Mouse (Mus musculus): ENCODE measurements around the gene Olfr620. TPM values are rescaled to one million over a fixed set of nuclear protein-coding genes. Genes with fewer than 3 reads are reported as not detected.

The Olfr620 gene
- total and polyA plus RNA-seq, 3 experiments, result 0.03 TPM; not detected in 2

DNA sequence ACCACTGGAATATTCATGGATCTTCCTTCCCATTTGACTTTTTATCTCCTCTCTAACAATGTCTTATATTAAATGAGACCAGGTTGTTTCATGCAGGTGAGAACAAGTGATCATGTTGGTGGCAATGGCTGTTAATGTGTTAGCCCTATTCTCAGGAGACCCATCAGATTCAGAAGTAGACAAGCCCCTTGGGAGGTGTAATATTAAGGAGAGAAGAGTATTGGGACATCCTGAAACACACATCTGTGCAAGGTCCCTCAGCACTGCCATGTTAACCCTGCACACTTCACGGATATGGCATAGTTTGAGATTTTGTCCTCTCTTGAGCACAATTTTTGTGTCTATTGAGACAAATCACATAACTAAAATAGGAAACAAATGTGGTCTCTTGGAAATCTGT lies 30.3 kb upstream of the Olfr620 start, which contains the start of gene Olfr622:
Olfr622 (minus strand) TSS at position 101 of the 400 bp plus-strand sequence.
- Histone ChIP-seq H3K36me3 (ENCODE audit: control insufficient read depth in 1 of 2, insufficient read depth in 2 of 2, low read length in 2 of 2) (no peaks in the 10 kb centered on the region), H3K4me3 (ENCODE audit: control insufficient read depth in 1 of 2, insufficient read depth in 1 of 2, low read depth in 2 of 2, low read length in 2 of 2) (no peak within 1 kb of the TSS), H3K9me3 (replicated peaks; ENCODE audit: insufficient read depth, low read length) (no peaks in the 10 kb centered on the region), H3K27ac (ENCODE audit: control insufficient read depth, low read depth, low read length) (no peak within 1 kb of the TSS), H3K27me3 (ENCODE audit: control insufficient read depth in 1 of 2, insufficient read depth in 2 of 2, low read length in 2 of 2) (no peaks in the 10 kb centered on the region), H3K4me1 (ENCODE audit: control insufficient read depth in 1 of 2, insufficient read depth in 2 of 2, low read length in 2 of 2) (no peaks in the 10 kb centered on the region), H3K79me2 (ENCODE audit: control insufficient read depth, insufficient read depth, low read length, poor library complexity) (no peaks in the 10 kb centered on the region), H3K9ac (ENCODE audit: control insufficient read depth, low read depth, low read length, poor library complexity, severe bottlenecking) (no peak within 1 kb of the TSS)
- no peak for DNase-seq (ENCODE audit: low read depth, low spot score)
- no peak for TF ChIP-seq USF2 (IDR thresholded peaks at IDR 0.05; ENCODE audit: borderline replicate concordance in 1 of 2, insufficient read depth in 1 of 2, low read depth in 1 of 2, low read length in 2 of 2)
- no peak for TF ChIP-seq TBP (IDR thresholded peaks at IDR 0.05; ENCODE audit: low read depth, low read length)
- no peak for TF ChIP-seq GABPA (IDR thresholded peaks at IDR 0.05; ENCODE audit: low read depth, low read length)
- TF ChIP-seq ZC3H11A (IDR thresholded peaks at IDR 0.05; ENCODE audit: low read depth, low read length), result no peak
- TF ChIP-seq KAT2A (conservative IDR thresholded peaks at IDR 0.05; ENCODE audit: low read depth, low read length), result no peak
- no peak for TF ChIP-seq NELFE (IDR thresholded peaks at IDR 0.05; ENCODE audit: low read depth, low read length)
- TF ChIP-seq RAD21 (IDR thresholded peaks at IDR 0.05; ENCODE audit: low read depth, low read length), result no peak
- no peak for TF ChIP-seq ZMIZ1 (IDR thresholded peaks at IDR 0.05; ENCODE audit: low read depth, low read length)
- no peak for TF ChIP-seq SIN3A (IDR thresholded peaks at IDR 0.05; ENCODE audit: low read length)
- no peak for TF ChIP-seq MYB (IDR thresholded peaks at IDR 0.05; ENCODE audit: low read depth, low read length)
- TF ChIP-seq CHD2 (IDR thresholded peaks at IDR 0.05; ENCODE audit: low read length), result no peak

DNA sequence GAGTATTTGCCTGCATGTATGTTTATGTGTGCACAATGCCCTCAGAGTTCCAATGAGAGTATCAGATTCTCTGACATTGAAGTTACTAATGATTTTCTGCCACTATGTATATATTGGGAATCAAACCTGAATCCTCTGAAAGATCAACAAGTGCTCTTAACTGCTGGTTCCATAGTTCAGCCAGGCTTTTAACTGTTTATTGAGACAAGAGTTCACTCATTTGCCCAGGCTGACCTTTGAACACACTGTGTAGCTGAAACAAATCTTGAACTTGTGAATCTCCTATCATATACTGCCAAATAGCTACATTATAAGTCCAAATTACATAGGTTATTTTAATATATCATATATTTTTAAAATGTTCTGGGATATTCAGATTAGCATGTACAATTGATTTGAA lies 24.5 kb upstream of the Olfr620 start:
- TF ChIP-seq MAX (IDR thresholded peaks at IDR 0.05; ENCODE audit: low read length) (no peak), MXI1 (IDR thresholded peaks at IDR 0.05; ENCODE audit: low read depth, low read length) (no peak), SIN3A (IDR thresholded peaks at IDR 0.05; ENCODE audit: low read length) (no peak), UBTF (IDR thresholded peaks at IDR 0.05; ENCODE audit: borderline replicate concordance, insufficient read depth, low read depth, low read length) (no peak), POLR2A (IDR thresholded peaks at IDR 0.05; ENCODE audit: control insufficient read depth in 1 of 2, insufficient read depth in 1 of 2, low read depth in 1 of 2, low read length in 2 of 2, poor library complexity in 1 of 2) (no peak), ZC3H11A (IDR thresholded peaks at IDR 0.05; ENCODE audit: low read depth, low read length) (no peak), POLR2AphosphoS5 (IDR thresholded peaks at IDR 0.05; ENCODE audit: borderline replicate concordance, low read depth, low read length) (no peak), GATA1 (IDR thresholded peaks at IDR 0.05; ENCODE audit: low read depth, low read length) (no peak), RCOR1 (IDR thresholded peaks at IDR 0.05; ENCODE audit: low read depth, low read length) (no peak), MAZ (IDR thresholded peaks at IDR 0.05; ENCODE audit: low read depth, low read length) (no peak), HCFC1 (IDR thresholded peaks at IDR 0.05; ENCODE audit: low read depth, low read length) (no peak), ELF1 (IDR thresholded peaks at IDR 0.05; ENCODE audit: low read depth, low read length) (no peak), SMC3 (IDR thresholded peaks at IDR 0.05; ENCODE audit: low read depth, low read length) (no peak), TCF12 (IDR thresholded peaks at IDR 0.05; ENCODE audit: low read depth, low read length) (no peak), TBP (IDR thresholded peaks at IDR 0.05; ENCODE audit: low read depth, low read length) (no peak), BHLHE40 (IDR thresholded peaks at IDR 0.05; ENCODE audit: borderline replicate concordance, low read depth, low read length) (no peak)
- Histone ChIP-seq H3K9ac (ENCODE audit: control insufficient read depth, low read depth, low read length, poor library complexity, severe bottlenecking) (no peak overlapping the region), H3K9me3 (replicated peaks; ENCODE audit: insufficient read depth, low read length) (no peaks in the 10 kb centered on the region), H3K4me1 (ENCODE audit: control insufficient read depth in 1 of 2, insufficient read depth in 2 of 2, low read length in 2 of 2) (no peaks in the 10 kb centered on the region), H3K4me3 (ENCODE audit: control insufficient read depth in 1 of 2, insufficient read depth in 1 of 2, low read depth in 2 of 2, low read length in 2 of 2) (no peak overlapping the region), H3K36me3 (ENCODE audit: control insufficient read depth in 1 of 2, insufficient read depth in 2 of 2, low read length in 2 of 2) (no peaks in the 10 kb centered on the region), H3K79me2 (ENCODE audit: control insufficient read depth, insufficient read depth, low read length, poor library complexity) (no peaks in the 10 kb centered on the region), H3K27ac (ENCODE audit: control insufficient read depth, low read depth, low read length) (no peak overlapping the region), H3K27me3 (ENCODE audit: control insufficient read depth in 1 of 2, insufficient read depth in 2 of 2, low read length in 2 of 2) (no peaks in the 10 kb centered on the region)
- DNase-seq (ENCODE audit: low read depth, low spot score), result no peak
